Mouse (Mus musculus) frontal cortex, adult (tissue): ENCODE measurements around the gene Ppil4.
"Not testable (repeated sequence)": the region's sequence is repeated elsewhere in the genome, so short reads cannot be mapped to it uniquely, and the experiment has no call there.

Experiments
- ATAC-seq: cut with Nextera tagmentation; 2 replicates; pipeline ENCODE4 v1.9.2; 2017; ENCODE audit warnings: mild to moderate bottlenecking, moderate library complexity, mixed read lengths; ENCODE audit not compliant: low TSS enrichment

The Ppil4 gene

GRCm38 (mm10) chr10:7792751-7793385 is at the start of gene Ppil4, which contains the start of gene Ginm1:
Gene Ppil4 (plus strand): TSS chr10:7792891.
Gene Ginm1 (minus strand): TSS chr10:7792824.
- ATAC-seq: peak; percentile 96

GRCm38 (mm10) chr10:7745528-7745927 is 47.2 kb upstream of the Ppil4 start:
- not testable (repeated sequence) for ATAC-seq

DNA sequence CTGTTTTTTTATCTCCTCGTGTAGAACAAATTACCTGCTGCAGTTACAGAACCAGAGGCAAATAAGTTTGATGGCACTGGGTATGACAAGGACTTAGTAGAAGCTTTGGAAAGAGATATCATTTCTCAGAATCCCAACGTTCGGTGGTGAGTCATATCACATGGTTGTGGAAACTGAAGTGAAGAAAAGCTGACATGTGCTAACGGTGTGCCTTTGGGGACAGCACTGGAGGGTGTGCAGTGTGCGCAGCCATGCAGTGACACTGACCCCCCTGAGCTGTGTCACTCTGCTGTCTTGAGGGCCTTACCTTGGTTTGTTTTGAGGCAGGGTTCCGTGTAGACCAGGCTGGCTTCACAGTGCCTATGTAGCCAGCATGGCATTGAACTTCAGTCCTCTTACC is 43.9 kb upstream of the Ppil4 start:
- ATAC-seq: no peak

DNA sequence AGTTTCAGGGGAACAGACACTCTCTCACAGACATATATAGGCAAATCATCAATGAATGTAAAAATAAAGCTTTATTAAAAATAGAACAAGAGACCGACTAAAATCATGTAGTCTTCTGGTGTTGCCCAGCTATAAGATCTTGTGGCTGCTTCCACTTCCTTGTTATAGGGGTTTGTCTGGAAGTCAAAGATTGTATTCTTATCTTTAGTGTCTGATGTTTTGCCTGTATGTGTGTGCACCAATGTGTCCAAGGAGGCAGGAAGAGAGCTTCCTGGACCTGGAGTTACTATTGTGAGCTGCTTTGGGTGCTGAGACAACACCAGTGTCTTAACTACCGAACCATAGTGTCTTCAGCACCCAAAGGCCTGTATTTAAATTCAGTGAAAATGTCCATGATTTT is 35.1 kb upstream of the Ppil4 start:
- ATAC-seq: no peak

GRCm38 (mm10) chr10:7772346-7772745 is 20.3 kb upstream of the Ppil4 start:
- ATAC-seq: no peak

- no peak for ATAC-seq
Observed at GRCm38 (mm10) chr10:7772769-7773168, 19.9 kb upstream of the Ppil4 start.

DNA sequence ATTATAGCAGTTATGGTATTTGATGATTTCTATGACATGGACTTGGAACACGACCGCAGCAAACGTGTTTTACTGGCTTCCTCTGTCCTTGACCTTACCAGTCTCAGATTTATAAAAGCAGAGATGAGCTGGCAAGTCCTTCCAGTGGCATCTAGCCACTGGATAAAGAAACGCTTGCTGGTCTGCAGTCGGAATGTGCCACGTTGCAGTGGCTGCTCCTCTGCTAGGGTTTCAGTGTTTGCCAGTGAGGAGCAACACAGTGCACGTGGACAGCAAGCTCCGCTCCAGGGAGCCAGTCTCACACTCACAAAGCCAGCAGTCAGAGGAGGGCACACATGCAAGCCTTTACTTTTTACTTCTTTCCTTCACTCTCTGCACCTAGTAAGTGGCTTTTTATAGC is 17.3 kb upstream of the Ppil4 start:
- ATAC-seq: no peak

DNA sequence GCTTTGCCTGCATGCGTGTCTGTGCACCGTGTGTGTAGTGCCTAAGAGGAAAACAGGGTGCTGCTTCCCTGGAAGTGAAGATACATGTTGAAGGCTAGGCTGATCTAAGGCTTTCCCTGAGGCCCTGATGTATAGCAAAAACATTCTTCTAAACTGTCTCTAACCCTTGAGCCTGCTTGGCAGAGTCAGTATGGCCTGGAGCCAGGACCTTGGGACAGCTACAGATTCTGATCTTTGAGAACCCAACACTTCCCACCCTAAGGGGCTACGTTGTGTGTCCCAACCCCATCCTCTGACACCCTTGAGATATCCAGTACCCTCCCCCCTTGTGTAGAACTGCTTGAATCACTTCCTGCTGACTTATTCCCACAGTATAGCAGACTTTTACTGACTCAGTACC is 14.3 kb upstream of the Ppil4 start:
- ATAC-seq: no peak

DNA sequence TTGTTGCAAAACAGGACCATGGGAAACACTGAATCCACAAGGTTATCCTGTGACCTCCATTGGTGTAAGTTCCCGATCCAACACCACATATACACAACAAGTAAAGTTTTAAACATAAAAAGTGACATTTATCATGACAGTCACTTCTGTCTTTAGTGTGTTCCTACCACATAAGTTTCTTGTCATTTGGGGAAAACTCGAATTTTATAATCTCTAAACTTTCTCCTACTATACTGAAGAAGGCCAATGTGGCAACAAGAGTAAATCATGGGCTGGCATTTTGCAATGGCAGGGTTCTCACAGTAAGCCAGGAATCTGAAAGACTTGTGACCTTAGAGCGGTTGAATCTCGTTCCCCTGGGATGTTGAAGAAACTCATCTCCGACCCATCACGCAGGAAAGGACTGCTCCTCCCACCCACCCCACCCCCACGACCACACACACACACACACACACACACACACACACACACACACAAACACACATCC is 12.9 kb upstream of the Ppil4 start:
- ATAC-seq: no peak

DNA sequence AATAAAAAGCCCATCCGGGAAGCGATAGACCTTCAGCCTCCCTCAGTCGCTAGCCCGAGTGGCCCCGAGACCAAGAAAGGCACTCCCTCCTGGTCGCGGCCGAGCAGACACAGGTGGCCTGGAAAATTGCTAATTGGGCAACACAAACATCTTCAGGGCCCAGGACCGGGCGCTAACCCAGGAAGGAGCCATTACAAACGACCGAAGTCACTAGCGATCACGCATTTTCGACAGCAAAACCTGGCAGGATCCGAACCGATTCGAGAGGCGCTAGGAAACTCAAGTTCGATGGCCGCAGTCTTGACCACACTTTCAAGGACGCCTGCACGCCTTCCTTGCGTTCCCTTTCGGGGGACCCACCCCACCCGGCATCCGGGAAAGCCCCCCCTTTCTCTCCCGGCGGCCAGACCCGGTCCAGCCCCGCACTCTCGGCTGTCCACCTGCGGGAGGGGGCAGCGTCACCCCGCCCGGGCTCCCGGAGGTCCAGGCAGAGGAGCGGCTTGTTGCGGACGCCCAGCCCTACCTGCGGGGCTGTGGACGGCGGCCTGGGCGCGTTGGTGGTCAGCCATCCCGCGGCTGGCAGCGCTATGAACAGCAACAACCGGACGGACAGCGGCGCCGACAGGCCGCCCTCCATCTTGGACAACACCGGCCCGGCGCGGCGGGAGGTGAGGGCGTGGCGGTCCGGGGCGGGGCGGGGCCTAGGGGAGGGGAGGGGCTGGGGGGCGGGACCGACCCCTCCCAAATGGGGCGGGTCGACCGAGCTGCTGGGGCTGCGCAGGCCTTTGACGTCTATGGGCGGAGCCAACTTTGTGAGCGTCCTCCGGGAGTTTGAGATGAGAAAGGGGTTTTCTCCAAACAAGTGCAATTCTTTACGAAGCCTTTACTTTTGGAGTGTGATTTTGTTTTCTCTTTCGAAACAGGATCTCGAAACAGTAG is 12.2 kb upstream of the Ppil4 start:
- ATAC-seq: peak; percentile 90

DNA sequence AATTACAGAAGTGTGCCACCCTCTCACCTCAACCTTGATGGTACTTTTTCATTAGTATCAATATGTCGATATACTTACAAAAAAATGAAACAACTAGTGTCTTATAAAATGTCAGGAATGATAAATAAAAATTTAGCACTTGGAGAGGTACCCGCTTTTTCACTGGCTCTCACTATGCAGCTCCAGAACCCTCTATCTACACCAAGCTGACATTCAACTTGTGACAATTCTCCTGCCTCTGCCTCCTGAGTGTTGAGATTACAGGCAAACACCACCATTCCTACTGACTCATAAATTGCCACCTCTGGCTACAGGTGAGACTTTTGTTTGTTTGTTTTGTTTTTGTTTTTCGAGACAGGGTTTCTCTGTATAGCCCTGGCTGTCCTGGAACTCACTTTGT is 11.5 kb upstream of the Ppil4 start:
- 0 out of 2 replicates have a peak, but pooled peaks have one; percentile 2 for ATAC-seq

DNA sequence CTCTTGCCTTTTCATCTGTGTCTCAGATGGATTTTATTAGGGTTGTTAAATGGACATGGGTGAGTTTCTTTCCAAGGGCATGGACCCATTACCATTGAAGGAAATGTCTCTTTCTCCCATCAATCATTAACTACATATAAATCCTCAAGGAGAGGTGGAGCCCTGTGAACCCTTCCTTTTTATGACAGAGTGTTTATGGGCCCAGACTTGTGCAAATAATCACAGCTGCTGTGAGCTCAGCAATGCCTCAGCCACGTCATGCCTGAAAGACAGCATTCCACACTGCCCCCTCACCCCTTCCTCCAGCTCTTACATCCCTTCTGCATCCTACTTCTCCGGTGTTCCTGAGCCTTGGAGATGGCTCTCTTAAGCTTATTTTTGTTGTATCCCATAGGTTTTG is 5.4 kb upstream of the Ppil4 start:
- ATAC-seq: no peak

GRCm38 (mm10) chr10:7792254-7792750 is 389 bp upstream of the Ppil4 start:
- ATAC-seq: peak; percentile 66

DNA sequence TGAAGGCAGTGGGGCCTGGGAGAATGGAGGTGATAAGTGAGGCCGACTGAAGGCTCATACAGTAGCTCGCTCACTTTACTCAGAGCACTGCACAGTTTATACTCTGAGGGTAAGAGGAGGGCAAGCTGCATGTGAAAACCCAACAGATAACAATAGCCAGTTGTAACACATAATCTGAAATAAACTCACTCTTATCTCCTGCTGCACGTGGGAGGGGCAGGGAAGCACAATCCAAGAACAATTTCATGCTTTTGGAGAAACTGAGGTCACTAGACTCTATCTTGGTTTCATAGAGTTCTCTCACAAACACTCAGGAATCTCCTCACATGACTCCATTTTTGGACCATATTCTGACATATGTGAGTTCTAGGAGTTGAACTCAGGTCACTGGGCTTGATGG is 8.6 kb downstream of the Ppil4 start:
- no peak for ATAC-seq

DNA sequence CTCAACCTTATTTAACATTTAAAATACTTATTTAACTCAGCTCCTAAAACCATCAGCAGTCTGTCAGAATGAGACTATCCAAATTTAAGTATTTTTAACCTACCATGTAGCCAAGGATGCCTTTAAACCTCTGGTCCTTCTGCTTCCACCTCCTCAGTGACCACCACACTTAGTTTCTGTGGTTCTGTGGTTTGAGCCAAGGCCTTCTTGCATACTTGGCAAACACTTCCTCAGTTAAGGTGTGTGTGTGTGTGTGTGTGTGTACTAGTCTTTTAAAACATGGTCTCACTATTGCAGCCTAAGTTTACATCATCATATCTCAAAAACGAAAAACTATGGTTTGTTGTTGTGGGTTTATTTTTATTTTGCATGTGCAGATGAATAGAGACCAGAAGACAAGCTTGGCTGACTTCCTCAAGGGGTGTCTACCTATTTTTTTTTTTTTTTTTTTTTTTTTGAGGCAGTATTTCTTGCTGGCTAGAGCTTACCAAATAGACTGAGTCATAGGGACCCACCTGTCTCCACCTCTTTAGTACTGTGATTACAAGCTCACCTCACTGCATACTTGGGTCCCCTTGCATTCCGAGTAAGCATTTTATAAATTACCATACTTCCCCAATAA is 9.9 kb downstream of the Ppil4 start:
- ATAC-seq: no peak

GRCm38 (mm10) chr10:7809937-7810336 is 17.2 kb downstream of the Ppil4 start:
- ATAC-seq: peak; percentile 85

DNA sequence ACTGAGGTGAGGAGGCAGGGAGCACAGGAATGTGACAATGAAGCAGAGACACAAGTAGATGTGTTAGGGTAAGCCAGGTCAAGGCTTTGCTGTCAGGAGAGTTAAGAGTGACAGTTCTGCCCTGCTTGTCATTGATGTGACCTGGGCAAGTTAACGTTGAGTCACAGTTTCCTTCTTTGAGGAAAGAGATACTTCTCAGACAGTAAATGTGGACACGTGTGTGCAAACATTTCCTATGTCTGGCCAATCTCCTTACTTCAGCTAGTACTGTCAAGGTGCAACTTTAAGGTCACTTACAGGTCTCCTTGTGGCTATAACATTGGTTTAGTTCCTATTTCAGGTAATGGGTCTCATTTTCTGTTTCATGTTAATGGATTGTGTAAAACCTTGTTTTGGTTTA is 23.8 kb downstream of the Ppil4 start:
- ATAC-seq: no peak

DNA sequence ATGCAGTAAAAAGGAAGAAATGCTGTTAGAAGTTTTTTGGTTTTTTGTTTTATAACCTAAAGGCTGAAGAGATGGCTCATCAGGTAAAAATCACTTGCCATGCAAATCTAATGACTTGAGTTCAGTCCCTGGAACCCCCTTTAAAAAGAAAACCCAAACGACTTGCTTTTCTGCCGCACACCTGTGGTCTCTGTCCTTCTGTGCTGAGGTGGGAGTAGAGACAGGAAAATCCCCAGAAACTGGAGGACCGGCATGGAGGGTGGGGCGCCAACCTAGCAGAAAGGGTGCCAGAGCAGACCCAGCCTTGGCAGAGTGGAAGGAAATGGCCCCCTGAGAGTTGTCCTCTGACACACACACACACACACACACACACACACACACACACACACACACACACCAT is 26.0 kb downstream of the Ppil4 start:
- no peak for ATAC-seq

GRCm38 (mm10) chr10:7819156-7819555 is 26.5 kb downstream of the Ppil4 start:
- no peak for ATAC-seq

- no peak for ATAC-seq
Observed at GRCm38 (mm10) chr10:7819603-7820002, 26.9 kb downstream of the Ppil4 start.

DNA sequence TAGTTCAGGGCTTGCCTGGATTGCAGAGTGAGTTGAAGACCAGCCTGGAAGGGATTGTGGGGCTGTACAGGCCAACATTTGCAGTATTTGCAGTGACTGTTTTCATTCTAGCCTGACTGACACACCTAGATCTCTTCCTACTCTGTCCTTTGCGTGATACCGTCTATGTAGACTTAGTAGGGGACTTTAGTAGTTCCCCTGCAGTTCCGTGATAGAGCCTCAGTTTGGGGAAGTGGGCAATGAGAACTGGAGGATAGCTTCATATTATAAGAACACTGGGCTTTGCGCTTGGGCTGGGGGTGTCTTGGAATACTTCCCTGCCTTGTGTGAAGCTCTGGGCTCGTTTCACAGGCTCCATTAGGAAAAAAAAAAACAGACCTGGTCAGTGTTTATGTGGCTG is 27.5 kb downstream of the Ppil4 start:
- ATAC-seq: no peak

DNA sequence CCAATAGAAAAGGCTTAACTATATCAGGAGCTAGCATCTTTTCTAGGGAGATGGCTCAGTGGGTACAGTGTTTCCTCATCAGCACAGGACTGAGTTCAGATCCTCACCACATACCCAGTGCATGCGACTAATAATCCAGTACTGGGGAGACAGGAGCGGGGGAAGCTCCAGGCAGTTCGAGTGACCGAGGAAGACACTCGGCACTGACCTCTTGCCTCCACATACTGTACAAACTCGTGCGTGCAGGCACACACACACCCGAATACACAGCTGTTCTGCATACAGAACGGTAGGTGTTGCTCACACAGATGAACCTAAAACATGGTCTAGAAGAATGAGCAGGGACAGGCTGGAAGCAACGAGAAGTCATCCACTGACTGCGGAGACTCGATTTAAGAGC is 29.3 kb downstream of the Ppil4 start:
- no peak for ATAC-seq
